Mouse (Mus musculus) hindbrain, embryonic 15.5 days (tissue): ENCODE measurements around the gene Mfsd5. TPM values are rescaled to one million over a fixed set of nuclear protein-coding genes. Genes with fewer than 3 reads are reported as not detected.
A peak's percentile ranks its signal among the peaks of the same experiment; 100 is the strongest.

Experiments
- ATAC-seq: fragments of 200-750 bp; cut with Nextera tagmentation; 2 replicates; pipeline ENCODE4 v1.8.0; 2017; ENCODE audit warnings: low read depth, moderate number of reproducible peaks, moderate TSS enrichment; ENCODE audit not compliant: low FRiP score
- H3K27ac ChIP-seq: fragments of 300-500 bp; sonication (generic); replicated peaks from 2 replicates; pipeline ENCODE4 v1.5.1; 2015; ENCODE audit warnings: mild to moderate bottlenecking, inconsistent platforms
- H3K27me3 ChIP-seq: fragments of 300-500 bp; sonication (generic); 2 replicates; pipeline ENCODE4 v1.6.1; 2015; ENCODE audit warnings: control low read depth, inconsistent platforms
- H3K36me3 ChIP-seq: fragments of 300-500 bp; sonication (generic); 2 replicates; pipeline ENCODE4 v1.6.1; 2015; ENCODE audit warnings: control low read depth, inconsistent platforms
- H3K4me1 ChIP-seq: fragments of 300-500 bp; sonication (generic); replicated peaks from 2 replicates; pipeline ENCODE4 v1.6.1; 2015; ENCODE audit warnings: control low read depth, inconsistent platforms
- H3K4me2 ChIP-seq: fragments of 300-500 bp; sonication (generic); 2 replicates; pipeline ENCODE4 v1.6.1; 2015; ENCODE audit warnings: moderate library complexity, mild to moderate bottlenecking, inconsistent platforms
- H3K4me3 ChIP-seq: fragments of 300-500 bp; sonication (generic); 2 replicates; pipeline ENCODE4 v1.5.1; 2015; ENCODE audit warnings: mild to moderate bottlenecking, inconsistent platforms
- H3K9ac ChIP-seq: fragments of 300-500 bp; sonication (generic); 2 replicates; pipeline ENCODE4 v1.6.1; 2015; ENCODE audit warnings: inconsistent platforms
- H3K9me3 ChIP-seq: fragments of 300-500 bp; sonication (generic); 2 replicates; pipeline ENCODE4 v1.6.1; 2016; ENCODE audit warnings: control low read depth, inconsistent platforms
- WGBS: fragments of 180-500 bp; shearing (Covaris S2); methylation state at CpG from one replicate; pipeline ENCODE4 v1.1.7; 2015; 5-methylcytosine and 5-hydroxymethylcytosine counted together
- polyA plus RNA-seq: library from polyadenylated mRNA; unstranded; fragments of >200 nt; fragmentation: Nextera tagmentation; extraction: Ambion mirVana; gene quantifications from 2 replicates; pipeline ENCODE4 v1.2.1, GENCODE M21; 2015

Mfsd5 gene
- polyA plus RNA-seq, 1 experiment from 2014 or later = 63.5 TPM

GRCm38 (mm10) chr15:102243229-102244190 lies 35.7 kb upstream of the Mfsd5 start:
- H3K27ac ChIP-seq = no peak overlapping the region
- H3K4me1 ChIP-seq = peaks cover 48% of the 10 kb centered on the region
- ATAC-seq = no peak
- H3K27me3 ChIP-seq = peaks cover 35% of the 10 kb centered on the region
- H3K36me3 ChIP-seq = no peaks in the 10 kb centered on the region
- no peak overlapping the region for H3K9ac ChIP-seq
- WGBS = 14% methylated on average over 22 of the region's 22 CpGs
- peak overlapping the region; percentile 13 for H3K4me3 ChIP-seq
- no peaks in the 10 kb centered on the region for H3K9me3 ChIP-seq
- H3K4me2 ChIP-seq = peak overlapping the region; percentile 97

GRCm38 (mm10) chr15:102244306-102245191 lies 34.7 kb upstream of the Mfsd5 start:
- Histone ChIP-seq H3K4me3 (peak overlapping the region; percentile 62), H3K4me1 (peaks cover 51% of the 10 kb centered on the region), H3K27ac (no peak overlapping the region), H3K9ac (0 out of 2 replicates have a peak overlapping the region, but pooled peaks have one; percentile 67), H3K4me2 (peak overlapping the region; percentile 97), H3K36me3 (no peaks in the 10 kb centered on the region), H3K27me3 (peaks cover 43% of the 10 kb centered on the region), H3K9me3 (no peaks in the 10 kb centered on the region)
- no peak for ATAC-seq
- WGBS = 7% methylated on average over 19 of the region's 19 CpGs

DNA sequence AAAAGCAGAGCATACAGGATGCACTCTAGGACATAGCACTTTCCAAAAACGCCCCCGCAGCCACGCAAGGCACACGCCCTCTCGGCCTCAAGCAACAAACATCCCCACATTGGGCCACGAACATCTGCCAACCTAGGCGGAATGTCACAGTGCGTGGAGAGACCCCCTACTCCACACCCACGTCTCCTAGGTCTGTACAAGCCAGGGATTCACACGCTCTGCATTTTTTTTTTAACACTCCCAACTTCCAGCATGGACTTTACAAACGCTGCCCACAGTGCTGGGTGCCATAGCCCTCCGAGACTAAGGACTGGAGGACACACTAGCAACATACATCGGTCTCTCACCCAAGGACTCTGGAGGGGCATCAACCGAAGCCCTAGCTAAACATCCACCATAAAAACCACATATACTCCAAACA lies 33.8 kb upstream of the Mfsd5 start:
- Histone ChIP-seq H3K9ac (peak overlapping the region; percentile 67), H3K4me1 (peaks cover 51% of the 10 kb centered on the region), H3K36me3 (no peaks in the 10 kb centered on the region), H3K9me3 (no peaks in the 10 kb centered on the region), H3K27ac (peak overlapping the region; percentile 89), H3K27me3 (peaks cover 49% of the 10 kb centered on the region), H3K4me2 (peak overlapping the region; percentile 97), H3K4me3 (peak overlapping the region; percentile 62)
- 6% methylated on average over 14 of the region's 14 CpGs for whole genome bisulfite sequencing
- ATAC-seq = no peak

DNA sequence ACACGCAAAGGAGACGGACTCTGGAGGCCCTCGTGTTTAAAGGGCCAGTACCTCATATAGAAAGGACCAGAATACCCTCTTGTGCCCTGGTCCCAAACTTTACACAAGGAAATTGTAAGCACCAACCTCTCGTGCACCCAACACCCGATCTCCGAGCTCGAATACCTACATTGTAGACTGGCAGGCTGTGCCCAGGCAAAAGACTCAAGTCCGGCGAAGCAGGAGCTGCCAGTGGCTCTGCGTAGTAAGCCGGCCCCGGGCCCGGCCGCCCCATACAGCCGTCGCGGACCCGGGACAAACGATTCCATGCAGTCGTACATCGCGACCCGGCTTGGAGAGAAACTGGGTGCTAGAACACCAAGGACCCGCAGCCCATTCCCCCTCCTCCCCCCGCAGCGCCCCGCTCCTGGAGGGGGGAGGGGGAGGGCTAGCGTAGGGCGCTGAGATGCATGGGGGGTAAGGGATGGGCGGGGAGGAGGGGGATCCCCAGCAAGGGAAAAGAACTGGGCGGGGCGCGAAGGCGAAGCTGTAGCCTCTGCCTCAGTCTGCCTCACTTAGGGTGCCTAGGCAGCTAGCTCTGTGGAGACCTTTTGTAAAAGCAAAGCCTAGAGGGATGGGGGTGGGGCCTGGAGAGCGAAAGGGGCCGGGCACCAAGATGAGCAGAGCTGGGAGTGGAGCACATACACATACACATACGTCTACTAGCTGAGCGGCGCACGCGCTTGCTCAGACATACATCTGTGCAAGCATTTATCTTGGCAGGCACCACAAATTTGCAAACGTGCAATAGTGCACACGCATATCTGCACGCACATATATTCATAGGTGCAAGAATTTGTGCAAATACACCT lies 33.1 kb upstream of the Mfsd5 start:
- peak overlapping the region; percentile 62 for H3K4me3 ChIP-seq
- no peaks in the 10 kb centered on the region for H3K9me3 ChIP-seq
- ATAC-seq = peak; percentile 85
- H3K27me3 ChIP-seq = peaks cover 50% of the 10 kb centered on the region
- peak overlapping the region; percentile 89 for H3K27ac ChIP-seq
- H3K4me2 ChIP-seq = peak overlapping the region; percentile 97
- no peaks in the 10 kb centered on the region for H3K36me3 ChIP-seq
- WGBS = under 1% methylated on average over 41 of the region's 44 CpGs
- peaks cover 51% of the 10 kb centered on the region for H3K4me1 ChIP-seq
- peak overlapping the region; percentile 67 for H3K9ac ChIP-seq

DNA sequence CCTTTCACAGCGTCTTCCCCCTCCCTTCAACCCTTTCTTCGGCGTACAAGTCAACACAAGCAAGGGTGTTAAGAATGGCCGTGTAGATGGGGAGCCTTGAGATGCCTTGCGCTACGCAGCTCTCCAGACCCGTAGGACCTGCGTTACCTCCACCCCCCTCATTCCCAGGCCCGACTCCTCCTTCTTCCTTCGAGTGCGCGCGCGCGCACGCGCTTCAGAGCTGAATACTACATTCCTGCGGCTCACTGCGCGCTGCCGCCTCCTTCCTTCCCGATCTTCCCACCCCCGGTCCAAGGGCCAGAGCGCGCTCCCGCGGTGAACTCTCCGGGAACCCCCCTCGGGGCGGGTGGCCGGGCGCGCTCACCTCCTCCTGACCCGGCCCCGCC lies 32.4 kb upstream of the Mfsd5 start:
- Histone ChIP-seq H3K4me1 (peaks cover 51% of the 10 kb centered on the region), H3K4me3 (peak overlapping the region; percentile 62), H3K9me3 (no peaks in the 10 kb centered on the region), H3K4me2 (peak overlapping the region; percentile 97), H3K9ac (peak overlapping the region; percentile 67), H3K27ac (peak overlapping the region; percentile 89), H3K27me3 (peaks cover 53% of the 10 kb centered on the region), H3K36me3 (no peaks in the 10 kb centered on the region)
- 0% methylated on average over 32 of the region's 35 CpGs for WGBS
- ATAC-seq = peak; percentile 84

- under 1% methylated on average over 32 of the region's 65 CpGs for WGBS
- peaks cover 57% of the 10 kb centered on the region for H3K27me3 ChIP-seq
- peak overlapping the region; percentile 62 for H3K4me3 ChIP-seq
Measured at GRCm38 (mm10) chr15:102247252-102248130, 31.8 kb upstream of the Mfsd5 start.

DNA sequence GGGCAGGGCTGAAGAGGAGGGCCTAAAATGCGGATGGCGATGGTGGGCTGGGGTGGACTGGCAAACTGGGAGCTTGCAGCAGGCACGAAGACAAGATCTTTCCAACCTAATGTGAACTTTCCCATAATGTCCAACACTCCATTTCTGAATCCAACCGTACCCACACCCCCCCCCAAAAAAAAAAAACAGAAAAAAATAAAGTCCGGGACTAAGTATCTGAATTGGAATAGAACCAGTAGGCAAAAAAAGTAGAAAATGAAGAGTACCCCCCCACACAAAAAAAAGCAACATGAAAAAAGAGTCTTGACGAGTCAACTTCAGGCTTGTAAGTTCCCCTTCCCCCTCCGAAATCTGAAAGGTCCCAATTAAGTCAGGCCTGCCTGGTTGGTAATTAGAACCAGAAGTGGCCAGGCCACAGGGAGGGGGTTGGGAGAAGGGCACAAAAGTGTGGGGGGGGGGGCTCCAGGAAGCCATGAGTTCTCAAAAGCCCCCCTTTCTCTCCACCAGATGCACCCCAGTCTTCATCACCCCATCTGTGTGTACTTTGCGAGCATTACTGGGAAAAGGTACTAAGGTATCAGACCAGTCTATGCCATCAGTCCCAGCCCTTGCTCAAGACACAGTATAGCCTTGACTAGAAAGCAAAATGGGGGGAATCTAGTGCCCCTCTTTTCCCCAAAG lies 31.0 kb upstream of the Mfsd5 start:
- Histone ChIP-seq H3K27ac (peak overlapping the region; percentile 89), H3K9me3 (no peaks in the 10 kb centered on the region), H3K4me3 (peak overlapping the region; percentile 62), H3K27me3 (peaks cover 52% of the 10 kb centered on the region), H3K4me2 (peak overlapping the region; percentile 97), H3K36me3 (no peaks in the 10 kb centered on the region), H3K9ac (peak overlapping the region; percentile 67), H3K4me1 (peaks cover 49% of the 10 kb centered on the region)
- WGBS = 11% methylated on average over 8 of the region's 8 CpGs
- ATAC-seq = no peak

More at GRCm38 (mm10) chr15:102247252-102248130, 31.8 kb upstream of the Mfsd5 start:
- Histone ChIP-seq H3K9me3 (no peaks in the 10 kb centered on the region), H3K27ac (peak overlapping the region; percentile 89), H3K4me1 (peaks cover 51% of the 10 kb centered on the region), H3K36me3 (no peaks in the 10 kb centered on the region), H3K4me2 (peak overlapping the region; percentile 97), H3K9ac (peak overlapping the region; percentile 67)
- ATAC-seq = peak; percentile 35; the same call in 1 of the 2 replicates

- Histone ChIP-seq H3K9ac (no peak overlapping the region), H3K4me2 (peak overlapping the region; percentile 97), H3K4me1 (peaks cover 44% of the 10 kb centered on the region), H3K4me3 (no peak overlapping the region), H3K27me3 (peaks cover 46% of the 10 kb centered on the region), H3K9me3 (no peaks in the 10 kb centered on the region), H3K27ac (no peak overlapping the region; the same call in 1 of the 2 replicates), H3K36me3 (no peaks in the 10 kb centered on the region)
- 0% methylated on average over 2 of the region's 3 CpGs for WGBS
- ATAC-seq = no peak
Measured at GRCm38 (mm10) chr15:102248812-102249191, 30.5 kb upstream of the Mfsd5 start.

DNA sequence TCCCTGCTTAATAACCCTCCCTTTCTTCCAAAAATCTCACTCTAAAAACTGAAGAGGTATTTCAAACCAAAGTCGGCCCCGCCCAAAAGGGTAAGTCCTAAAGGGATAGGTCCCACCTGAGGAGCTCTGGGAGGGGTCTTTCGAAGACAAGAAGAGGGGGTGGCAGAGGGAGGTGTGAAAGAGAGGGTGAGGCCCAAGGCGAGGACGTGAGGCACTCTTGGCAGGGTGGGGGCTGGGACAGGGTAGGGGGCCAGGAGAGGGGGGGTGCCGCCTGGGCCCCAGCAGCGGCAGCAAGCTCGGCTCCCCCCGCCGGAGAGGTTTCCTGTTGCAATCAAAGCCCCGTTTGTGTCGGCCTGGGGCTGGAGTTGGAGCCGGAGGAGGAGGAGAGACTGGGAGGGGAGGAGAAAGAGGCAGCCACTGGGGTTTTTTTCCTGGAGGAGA lies 30.0 kb upstream of the Mfsd5 start:
- no peaks in the 10 kb centered on the region for H3K9me3 ChIP-seq
- H3K27ac ChIP-seq = peak overlapping the region; percentile 47
- peaks cover 39% of the 10 kb centered on the region for H3K4me1 ChIP-seq
- peak overlapping the region; percentile 97 for H3K4me2 ChIP-seq
- peaks cover 42% of the 10 kb centered on the region for H3K27me3 ChIP-seq
- no peak for ATAC-seq
- no peaks in the 10 kb centered on the region for H3K36me3 ChIP-seq
- 7% methylated on average over 13 of the region's 13 CpGs for WGBS
- H3K4me3 ChIP-seq = no peak overlapping the region
- no peak overlapping the region for H3K9ac ChIP-seq

DNA sequence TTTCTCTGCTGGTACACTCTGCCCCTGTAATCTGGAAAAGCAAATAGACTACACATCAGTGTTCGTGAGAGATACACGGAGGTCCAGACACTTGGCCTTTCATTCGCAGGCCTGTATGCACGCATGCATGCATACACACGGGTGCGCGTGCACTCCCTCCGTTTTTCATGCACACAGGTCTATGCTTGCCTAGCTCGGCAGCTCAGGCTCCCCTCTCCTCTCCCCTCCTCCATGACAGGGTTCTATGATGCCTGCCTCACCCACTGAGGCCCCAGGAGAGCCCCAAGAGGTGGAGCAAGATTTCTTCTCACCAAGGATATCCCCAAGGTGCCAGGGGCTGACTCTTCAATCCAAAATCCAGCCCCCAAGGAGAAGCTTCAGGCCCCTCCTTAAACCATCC lies 29.3 kb upstream of the Mfsd5 start:
- Histone ChIP-seq H3K4me3 (no peak overlapping the region), H3K36me3 (no peaks in the 10 kb centered on the region), H3K4me2 (peak overlapping the region; percentile 97; the same call in 1 of the 2 replicates), H3K4me1 (peaks cover 32% of the 10 kb centered on the region), H3K9me3 (no peaks in the 10 kb centered on the region), H3K27ac (peak overlapping the region; percentile 47; the same call in 1 of the 2 replicates), H3K27me3 (peaks cover 41% of the 10 kb centered on the region), H3K9ac (no peak overlapping the region)
- no peak for ATAC-seq
- WGBS = 44% methylated on average over 9 of the region's 9 CpGs
